Mouse (Mus musculus) adrenal gland, adult 18-20 months (tissue): ENCODE results near the gene Pdhb. TPM values are rescaled to one million over a fixed set of nuclear protein-coding genes. Genes with fewer than 3 reads are reported as not detected.

Source experiments
- DNase-seq, 2 experiments: peaks; one replicate each; pipeline ENCODE4 v3.0.0; 2021 to 2022; ENCODE audit warnings: low spot score in 2 of 2
- long read RNA-seq, 2 experiments: library from polyadenylated mRNA; stranded (forward); transcript quantifications; one replicate each; pipeline ENCODE4 v2.0.0; 2021
- total RNA-seq, 2 experiments: library from RNA; stranded (reverse); gene quantifications; 1 replicate in 1 of 2; 2 replicates in 1 of 2; pipeline ENCODE4 v1.2.3; 2021

Gene Pdhb
- total RNA-seq = 100 to 1,000 TPM; 377 to 745 TPM
- long read RNA-seq, experiment 1, transcript Pdhb-201 (10 exons, 1,513 nt) = major isoform, 217 of 236 reads
- long read RNA-seq, experiment 1, partial matches to known transcripts = 8 of 236 reads
- long read RNA-seq, experiment 1, other reads (novel, unspliced or antisense) = 8 of 236 reads
- long read RNA-seq, experiment 2, transcript Pdhb-201 (10 exons, 1,513 nt) = major isoform, 239 of 282 reads
- long read RNA-seq, experiment 2, partial matches to known transcripts = 30 of 282 reads
- long read RNA-seq, experiment 2, other reads (novel, unspliced or antisense) = 9 of 282 reads

DNA sequence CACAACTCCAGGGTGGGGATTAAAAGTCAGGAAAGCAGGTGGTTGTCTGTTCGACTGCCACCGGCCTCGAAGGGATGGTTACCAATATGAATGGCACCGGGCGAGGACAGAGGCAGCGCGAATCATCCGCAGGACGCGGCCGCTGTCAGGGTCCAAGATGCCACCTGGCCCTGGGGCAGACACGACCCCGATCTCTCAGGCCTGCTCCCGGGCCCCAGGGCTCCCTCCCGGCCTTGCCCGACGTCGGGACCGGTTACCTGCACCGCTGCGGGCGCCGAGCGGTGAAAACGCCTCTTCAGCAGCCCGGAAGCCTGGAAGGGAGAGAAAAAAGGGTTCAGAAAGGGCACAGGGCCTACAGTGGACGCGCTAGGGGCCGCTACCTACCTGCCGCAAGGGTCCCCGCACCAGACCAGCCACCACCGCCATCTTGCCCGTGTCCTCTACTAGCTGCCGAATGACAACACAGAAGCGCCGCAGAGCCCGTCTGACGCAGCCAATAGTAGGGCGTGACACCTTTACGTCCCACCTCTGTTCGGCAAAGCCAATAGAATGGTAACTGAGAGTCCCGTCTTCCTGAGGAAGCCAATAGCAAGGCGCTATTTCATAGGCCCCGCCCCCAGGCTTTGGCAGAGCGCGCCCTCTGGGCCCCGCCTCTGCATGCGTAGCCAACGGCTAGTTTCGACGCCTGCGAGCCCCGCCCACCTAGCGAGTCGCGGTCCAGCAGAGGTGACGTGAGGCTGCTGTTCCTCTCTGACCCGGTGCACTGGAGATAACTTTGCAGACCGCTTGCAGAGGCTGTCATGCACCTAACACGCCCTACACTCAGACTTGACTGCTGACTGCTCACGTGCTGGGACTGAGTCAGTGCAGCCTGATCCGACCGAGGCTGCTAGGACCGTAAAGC, at the start of gene Pdhb:
Pdhb (minus strand) TSS at position 519 of the 904 bp plus-strand sequence.
- DNase-seq = peak; percentile 96

- no peak for DNase-seq
Measured at GRCm38 (mm10) chr14:8222561-8222960, 49.7 kb upstream of the Pdhb start.

GRCm38 (mm10) chr14:8220912-8221311, 48.1 kb upstream of the Pdhb start:
- DNase-seq = no peak

DNA sequence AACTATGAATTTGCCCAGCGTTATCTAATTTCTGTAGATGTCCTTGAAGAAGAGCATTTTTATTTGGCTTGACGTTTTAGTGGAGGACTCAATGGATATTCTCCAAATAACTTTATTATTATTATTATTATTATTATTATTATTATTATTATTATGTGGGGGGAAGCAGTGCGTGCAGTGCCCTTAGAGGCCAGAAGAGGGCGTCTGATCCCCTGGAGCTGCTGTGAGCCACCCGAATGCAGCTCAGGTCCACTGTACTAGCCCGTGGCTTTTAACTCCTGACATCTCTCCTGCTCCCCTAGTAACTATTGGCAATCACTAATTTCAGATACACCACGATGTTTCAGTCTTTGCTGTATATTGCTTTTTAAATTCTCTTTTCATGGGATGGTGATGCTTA, 47.5 kb upstream of the Pdhb start:
- no peak for DNase-seq

GRCm38 (mm10) chr14:8219876-8220275, 47.1 kb upstream of the Pdhb start:
- DNase-seq = no peak

DNA sequence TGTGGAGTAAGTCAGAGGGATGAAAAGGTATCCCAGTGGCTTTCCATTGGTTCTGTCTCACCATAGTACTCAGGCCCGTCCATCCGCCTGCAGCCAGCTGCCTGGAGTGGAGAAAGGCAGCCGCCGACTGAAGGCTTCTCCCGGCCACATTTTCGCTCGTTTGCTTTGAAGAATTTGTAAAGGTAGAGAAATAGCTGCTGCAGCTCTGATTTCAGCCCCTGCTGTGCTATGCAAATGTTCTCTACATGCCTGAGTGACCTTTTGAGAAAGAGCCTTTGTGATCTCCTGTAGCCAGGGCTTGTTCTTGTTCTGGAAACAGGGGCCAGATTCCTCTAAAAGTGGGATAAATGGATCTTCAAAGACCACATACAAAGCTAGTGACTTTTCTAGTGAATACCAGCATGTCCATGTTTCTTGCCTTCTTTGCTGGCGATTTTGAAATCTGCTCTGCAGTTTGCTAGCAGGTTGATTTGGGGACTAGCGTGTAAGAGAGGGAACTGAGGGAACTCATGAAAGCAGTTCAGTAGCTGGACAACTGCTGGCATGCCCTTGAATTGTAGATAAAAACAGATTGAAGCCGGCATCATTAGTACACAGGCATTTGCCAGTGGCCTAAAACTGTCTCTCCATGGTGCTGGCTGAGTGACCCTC, 46.0 kb upstream of the Pdhb start:
- no peak for DNase-seq

DNA sequence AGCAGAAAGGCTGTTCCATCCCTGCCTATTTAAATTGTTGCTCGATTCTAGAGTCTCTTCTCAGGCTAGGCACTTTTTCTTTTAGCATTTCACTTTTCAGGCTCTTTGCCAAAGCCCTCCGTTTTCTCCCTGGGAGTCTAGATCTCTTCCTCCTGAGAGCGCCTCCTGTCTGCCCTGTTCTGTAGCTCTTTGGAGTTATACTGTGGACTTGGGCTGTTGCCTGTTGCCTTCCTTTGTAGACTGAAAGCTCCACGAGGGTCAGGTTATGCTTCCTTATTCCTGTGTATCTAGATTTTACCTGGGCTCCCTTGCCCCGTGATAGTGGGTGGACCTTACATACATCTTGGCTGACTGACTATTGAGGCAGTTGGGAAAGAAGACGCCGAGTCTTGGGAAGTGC, 45.4 kb upstream of the Pdhb start:
- no peak for DNase-seq

GRCm38 (mm10) chr14:8216100-8216499, 43.3 kb upstream of the Pdhb start:
- no peak for DNase-seq

DNA sequence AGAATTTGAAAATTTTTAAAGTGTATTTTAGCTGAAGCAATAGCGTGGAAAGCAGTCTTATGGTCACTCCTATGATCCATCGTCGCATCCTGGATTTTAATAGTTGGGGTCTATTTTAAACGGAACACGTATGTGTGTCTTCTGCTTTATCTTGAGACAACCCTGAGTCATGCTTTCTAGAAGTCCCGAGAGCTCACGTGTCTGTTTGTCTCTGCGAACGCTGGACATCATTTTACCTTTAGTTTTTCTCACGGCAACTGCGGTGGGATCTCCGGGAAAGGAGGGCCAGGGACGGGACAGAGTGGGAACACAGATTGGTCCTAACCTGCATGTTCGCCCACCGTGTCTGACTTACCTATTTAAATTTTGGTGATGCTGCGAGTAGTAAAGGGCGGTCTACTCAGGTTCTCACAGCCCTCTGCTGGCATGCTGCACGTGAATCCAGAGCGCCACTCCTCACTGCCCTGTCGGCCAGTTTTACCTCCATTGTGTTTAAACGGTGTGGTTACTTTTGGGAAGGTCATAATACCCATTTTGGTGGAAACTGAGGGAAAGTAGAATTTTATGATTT, 42.5 kb upstream of the Pdhb start:
- no peak for DNase-seq

DNA sequence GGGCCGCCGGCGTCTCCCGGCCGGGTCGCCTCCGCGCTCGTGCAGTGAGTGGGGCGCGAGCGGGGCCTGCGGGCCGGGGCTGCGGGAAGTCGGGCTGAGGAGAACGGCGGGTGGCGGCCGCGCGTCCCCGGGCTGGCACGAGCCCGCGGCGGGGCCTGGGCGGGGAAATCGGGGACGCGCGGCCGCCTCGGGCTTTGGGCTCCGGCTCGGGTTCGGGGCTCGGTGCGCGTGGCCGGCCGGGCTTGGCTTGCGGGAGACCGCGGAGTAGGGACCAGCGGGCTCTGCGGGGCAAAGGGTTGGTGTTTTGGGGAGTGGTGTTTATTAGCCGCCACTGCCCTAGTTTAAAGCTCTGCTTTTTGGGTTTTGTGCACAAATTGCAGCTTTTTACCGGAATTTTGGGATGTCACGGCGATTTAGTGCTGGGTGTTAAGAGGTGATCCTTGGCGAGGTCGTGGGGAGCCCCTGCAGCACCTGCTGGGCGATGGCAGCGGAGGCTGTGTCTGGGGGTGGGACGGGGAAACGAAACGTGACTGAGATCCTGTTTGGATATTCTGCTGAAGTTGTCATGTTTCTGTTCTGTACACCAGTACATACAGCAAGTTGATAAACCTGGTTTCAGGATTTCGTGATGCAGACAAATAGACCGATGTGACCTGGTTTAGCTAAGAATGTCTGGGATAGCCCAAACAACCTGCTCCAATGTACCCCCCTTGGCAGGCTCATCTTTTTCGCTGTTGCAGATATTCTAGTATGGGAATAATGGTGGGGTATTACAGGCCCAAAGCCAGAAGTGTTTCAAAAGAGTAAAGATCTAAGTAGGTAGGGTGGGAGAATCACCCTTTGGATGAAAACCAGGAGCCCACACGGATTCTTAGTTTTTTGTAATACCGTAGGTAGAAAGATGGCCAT, 41.7 kb upstream of the Pdhb start:
- peak; percentile 81 for DNase-seq

GRCm38 (mm10) chr14:8213803-8214224, 41.0 kb upstream of the Pdhb start, which contains the start of gene Kctd6:
TSS of gene Kctd6 (plus strand) at chr14:8214140.
- peak; percentile 98 to 99 for DNase-seq

DNA sequence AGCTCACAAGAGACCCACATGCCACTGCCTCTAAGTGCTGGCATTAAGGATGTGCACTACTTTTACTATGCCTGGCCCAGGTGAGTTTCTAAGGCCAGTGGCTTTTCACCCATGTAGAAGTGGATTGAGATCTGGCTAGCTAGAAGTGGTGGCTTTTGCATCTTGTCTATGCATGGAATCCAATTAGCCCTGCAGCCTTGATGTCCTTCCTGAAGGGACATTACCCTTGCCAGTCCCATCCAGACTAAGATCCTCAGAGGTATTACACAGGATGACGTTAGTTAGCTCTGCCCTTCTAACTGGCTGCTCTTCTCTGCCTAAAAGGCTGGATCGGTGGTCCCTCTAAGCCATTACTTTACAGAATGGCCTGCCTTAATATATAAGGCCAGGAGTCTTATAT, 40.2 kb upstream of the Pdhb start:
- no peak for DNase-seq

- no peak for DNase-seq
Measured at GRCm38 (mm10) chr14:8209896-8210295, 37.1 kb upstream of the Pdhb start.

DNA sequence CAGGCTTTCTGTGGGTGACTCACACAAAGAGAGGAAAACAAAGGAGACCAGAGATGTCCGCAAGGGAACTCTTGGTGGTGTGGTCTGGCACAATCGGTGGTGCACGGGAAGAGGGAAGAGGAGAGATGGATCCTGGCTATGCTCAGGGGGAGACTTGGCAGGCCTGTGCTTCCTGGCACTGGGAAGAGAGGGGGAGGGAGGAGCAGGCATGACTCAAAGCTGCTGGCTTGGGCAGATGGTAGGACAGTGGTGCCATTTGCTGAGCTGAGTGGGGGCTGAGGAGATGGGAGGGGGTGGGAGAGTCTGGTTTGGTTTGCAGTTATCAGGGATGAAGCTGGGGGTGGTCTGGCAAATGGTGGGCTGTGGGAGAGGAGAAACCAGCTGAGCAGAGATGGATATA, 36.1 kb upstream of the Pdhb start:
- DNase-seq = no peak

GRCm38 (mm10) chr14:8207543-8207942, 34.7 kb upstream of the Pdhb start:
- DNase-seq = no peak

- no peak for DNase-seq
Measured at GRCm38 (mm10) chr14:8207105-8207504, 34.3 kb upstream of the Pdhb start.

GRCm38 (mm10) chr14:8206179-8206910, 33.5 kb upstream of the Pdhb start:
- DNase-seq = no peak

- no peak for DNase-seq
Measured at GRCm38 (mm10) chr14:8201715-8202114, 28.9 kb upstream of the Pdhb start.

DNA sequence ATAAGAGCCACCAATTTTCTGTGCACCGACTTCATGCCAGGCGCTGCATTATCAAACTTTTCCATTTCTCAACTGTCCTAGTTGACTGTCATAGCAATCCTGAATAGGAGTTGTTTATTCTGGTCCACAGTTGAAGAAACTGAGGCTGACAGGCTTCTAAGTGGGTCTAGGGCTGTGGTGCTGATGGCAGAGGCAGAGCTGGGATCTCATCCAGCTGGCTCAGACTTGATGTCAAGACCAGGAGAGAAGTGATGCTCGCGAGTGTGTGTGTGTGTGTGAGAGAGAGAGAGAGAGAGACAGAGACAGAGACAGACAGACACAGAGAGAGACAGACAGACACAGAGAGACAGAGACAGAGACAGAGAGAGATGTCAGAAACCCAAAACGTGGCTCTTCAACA, 27.9 kb upstream of the Pdhb start:
- DNase-seq = no peak

GRCm38 (mm10) chr14:8192727-8193126, 19.9 kb upstream of the Pdhb start:
- DNase-seq = no peak
